Mouse (Mus musculus) mouse trophoblast stem cell (cell line): ENCODE measurements around the gene Lef1.

Source experiments
- in situ Hi-C, 2 experiments: fragments of 300-500 bp; cut with MseI, MboI; formaldehyde crosslinking; loops; 2 replicates in 1 of 2; 3 replicates in 1 of 2; pipeline ENCODE4 v1.15.1; 2025

Lef1 gene

GRCm38 (mm10) chr3:131190239-131190638 lies 80.0 kb downstream of the Lef1 start:
- in situ Hi-C loops, result no loop called here

GRCm38 (mm10) chr3:131190671-131191367 lies 80.5 kb downstream of the Lef1 start:
- in situ Hi-C loops, result no loop called here

GRCm38 (mm10) chr3:131191454-131191853 lies 81.2 kb downstream of the Lef1 start:
- in situ Hi-C loops, result no loop called here

GRCm38 (mm10) chr3:131196050-131196449 lies 85.8 kb downstream of the Lef1 start:
- in situ Hi-C loops, result no loop called here

DNA sequence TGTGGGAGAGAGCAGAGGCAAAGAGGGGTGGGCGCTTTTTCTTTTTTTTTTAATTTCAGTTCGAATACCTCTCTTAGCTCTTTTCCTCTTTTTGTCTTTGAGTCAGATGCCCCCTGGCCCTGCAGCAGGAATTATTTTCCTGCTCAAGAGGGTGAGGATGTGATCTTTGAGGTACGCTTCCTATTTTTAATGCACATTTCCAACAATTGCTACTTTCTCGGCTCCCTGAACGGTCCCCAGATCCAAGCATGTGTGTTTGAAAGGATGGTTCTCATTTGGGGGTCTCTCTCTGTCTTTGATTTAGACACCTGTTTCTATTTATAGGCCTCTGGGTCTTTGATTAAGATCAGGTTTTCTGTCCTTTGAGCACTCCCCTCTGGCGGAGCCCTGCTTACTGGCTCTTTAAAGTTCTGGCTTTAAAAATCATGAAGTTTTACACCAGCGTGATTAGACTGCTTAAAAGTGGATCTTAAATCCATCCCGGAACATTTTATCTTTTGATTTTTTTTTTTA lies 86.3 kb downstream of the Lef1 start:
- in situ Hi-C loops, result no loop called here

- in situ Hi-C loops, result no loop called here
Observed at GRCm38 (mm10) chr3:131198991-131199390, 88.7 kb downstream of the Lef1 start.

GRCm38 (mm10) chr3:131199590-131200288 lies 89.5 kb downstream of the Lef1 start:
- in situ Hi-C loops, result no loop called here

DNA sequence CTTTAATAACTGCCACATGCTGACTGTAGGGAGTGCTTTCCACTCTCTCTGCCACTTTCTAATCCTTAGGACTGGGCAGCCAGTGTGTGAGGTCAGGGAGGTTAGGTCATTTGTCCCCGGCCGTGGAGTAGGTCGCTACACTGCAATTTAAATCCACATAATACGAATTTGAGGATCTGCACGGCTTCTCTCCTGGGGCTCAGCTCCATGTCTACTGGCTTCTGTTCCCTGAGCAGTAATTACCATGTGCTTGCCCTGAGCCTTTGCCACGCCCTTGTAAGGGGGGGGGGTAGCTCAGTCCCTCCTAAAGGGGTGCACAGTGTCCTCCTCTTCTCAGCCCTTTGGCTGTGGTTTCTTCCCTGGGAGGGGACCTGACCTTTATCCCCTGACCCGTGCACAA lies 92.0 kb downstream of the Lef1 start:
- in situ Hi-C loops, result no loop called here

- in situ Hi-C loops, result no loop called here
Observed at GRCm38 (mm10) chr3:131207846-131208245, 97.6 kb downstream of the Lef1 start.

DNA sequence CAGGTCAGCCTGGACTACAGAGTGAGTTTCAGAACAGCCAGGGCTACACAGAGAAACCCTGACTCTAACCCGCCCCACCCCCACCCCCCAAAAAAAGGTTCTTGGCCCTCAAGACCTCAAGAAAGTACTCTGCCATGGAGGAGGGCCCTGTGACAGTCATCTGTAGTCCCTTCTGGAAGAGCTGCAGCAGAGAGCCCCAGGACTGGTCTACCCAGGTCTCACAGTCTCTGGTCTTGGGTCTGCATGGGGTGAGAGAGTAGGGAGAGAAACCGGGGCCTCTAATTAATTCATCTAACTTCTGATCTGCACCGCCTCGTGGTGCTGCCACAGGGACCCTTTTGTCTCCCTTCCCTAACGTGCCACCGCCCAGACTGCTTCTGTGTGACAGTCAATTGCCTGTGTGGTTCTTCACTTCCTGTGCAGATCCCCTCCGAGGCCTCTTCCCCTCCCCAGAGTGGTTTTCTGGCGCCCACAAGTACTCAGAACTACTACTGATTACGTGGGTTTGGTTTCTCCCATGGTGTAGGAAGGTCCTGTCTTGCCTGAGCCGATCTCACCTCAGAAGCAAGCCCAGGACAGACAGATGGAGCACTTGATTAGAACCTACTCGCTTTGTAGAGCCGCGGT lies 98.1 kb downstream of the Lef1 start:
- in situ Hi-C loops, result no loop called here

GRCm38 (mm10) chr3:131212200-131212599 lies 101.9 kb downstream of the Lef1 start:
- in situ Hi-C loops, result no loop called here

- in situ Hi-C loops, result no loop called here
Observed at GRCm38 (mm10) chr3:131214060-131214658, 103.9 kb downstream of the Lef1 start.

GRCm38 (mm10) chr3:131214841-131215240 lies 104.6 kb downstream of the Lef1 start:
- in situ Hi-C loops, result no loop called here

GRCm38 (mm10) chr3:131218636-131219390 lies 108.5 kb downstream of the Lef1 start:
- in situ Hi-C loops, result no loop called here

DNA sequence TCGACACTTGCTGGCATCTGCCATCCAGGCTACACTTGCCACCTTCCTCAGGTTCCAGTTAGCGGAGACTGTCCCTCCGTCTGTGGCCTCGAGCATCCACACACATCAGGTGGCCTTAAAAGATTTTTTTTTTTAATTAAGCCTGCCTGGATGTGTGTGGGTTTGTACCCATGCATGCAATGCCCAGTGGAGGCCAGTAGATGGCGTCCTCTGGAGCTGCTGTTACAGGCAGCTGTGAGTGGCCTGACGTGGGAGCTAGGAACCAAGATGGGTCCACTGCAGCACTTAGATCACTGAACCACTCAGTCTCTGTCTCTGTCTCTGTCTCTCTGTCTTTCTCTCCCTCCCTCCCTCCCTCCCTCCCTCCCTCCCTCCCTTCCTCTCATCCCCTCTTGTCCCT lies 117.8 kb downstream of the Lef1 start:
- in situ Hi-C loops, result loop anchor here in 1 of 2 experiments (25.0 kb wide), 1 partner anchor 416 kb away; no protein-coding TSS in a partner anchor

GRCm38 (mm10) chr3:131237061-131237460 lies 126.8 kb downstream of the Lef1 start:
- in situ Hi-C loops, result loop anchor here in 1 of 2 experiments (5.0 to 25.0 kb wide), 3 partner anchors 345 to 522 kb away; no protein-coding TSS in a partner anchor

DNA sequence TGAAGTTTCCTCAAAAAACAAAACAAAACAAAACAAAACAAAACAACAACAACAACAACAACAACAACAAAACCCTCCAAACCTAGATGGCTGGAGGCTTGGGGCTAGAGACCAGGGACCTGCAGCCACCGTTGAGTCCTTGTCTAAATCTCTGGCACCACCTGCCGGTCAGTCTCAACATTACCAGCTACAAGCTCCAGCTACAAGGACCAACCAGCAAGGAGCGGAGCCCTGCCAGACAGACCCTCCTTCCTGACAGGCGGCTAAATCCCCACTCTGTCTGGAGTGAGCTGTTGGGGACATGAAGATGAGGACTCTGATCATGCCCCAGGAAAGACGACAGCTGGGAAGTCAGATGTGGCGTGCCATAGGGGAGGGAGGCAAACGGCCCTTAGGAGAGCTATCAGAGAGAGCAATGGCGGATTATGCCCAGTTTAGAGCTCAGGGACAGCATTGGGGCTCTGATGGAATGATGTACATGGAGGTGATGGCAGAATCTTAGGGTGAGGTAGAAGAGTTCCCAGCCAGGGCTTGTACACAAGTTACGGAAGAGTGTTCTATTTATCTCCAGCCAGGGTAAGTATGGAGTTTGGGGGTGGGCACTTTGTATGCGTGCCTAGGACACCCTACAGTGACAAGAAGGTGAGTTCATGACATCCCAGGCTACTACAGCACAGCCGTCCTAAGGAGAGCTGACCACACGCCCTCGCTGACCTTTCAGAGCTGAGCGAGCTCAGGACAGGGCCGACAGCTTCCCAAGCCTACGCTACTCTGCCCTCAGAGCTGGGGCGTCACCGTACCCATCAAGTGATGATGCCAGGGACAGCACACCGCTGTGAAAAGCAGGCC lies 127.7 kb downstream of the Lef1 start:
- in situ Hi-C loops, result loop anchor here in 1 of 2 experiments (5.0 to 25.0 kb wide), 3 partner anchors 346 to 523 kb away; no protein-coding TSS in a partner anchor

GRCm38 (mm10) chr3:131245766-131246578 lies 135.7 kb downstream of the Lef1 start:
- in situ Hi-C loops, result loop anchor here in 1 of 2 experiments (25.0 kb wide), 1 partner anchor 434 kb away; no protein-coding TSS in a partner anchor

DNA sequence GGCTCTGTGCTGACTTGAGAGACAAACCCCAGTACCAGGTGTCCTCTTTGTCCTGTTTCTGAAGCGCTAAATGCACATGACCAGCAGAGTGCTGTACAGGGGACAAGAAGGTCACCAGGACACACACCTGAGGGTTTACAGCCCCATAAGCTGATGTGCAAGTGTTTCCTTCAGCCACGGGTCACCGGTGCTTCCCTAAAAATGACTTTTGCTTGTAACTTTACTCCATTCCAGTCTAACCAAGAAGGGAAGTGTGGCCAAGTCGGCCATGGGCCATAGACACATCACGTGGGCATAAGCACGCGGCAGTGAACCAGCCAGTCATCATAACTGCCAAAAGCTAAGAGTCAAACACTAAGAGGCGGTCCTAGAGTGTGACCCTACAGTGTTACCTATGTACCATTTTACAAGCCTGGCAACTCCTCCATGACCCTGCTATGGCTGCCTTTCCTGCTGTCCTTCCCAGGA lies 136.3 kb downstream of the Lef1 start:
- in situ Hi-C loops, result loop anchor here in 1 of 2 experiments (25.0 kb wide), 1 partner anchor 434 kb away; no protein-coding TSS in a partner anchor
